Mouse (Mus musculus): ENCODE measurements at regions not wholly inside any gene's neighbourhood (a gene's known extent, or its start where the extent isn't known, plus 50 kb on each side); places are given as distances from the start of the nearest gene placed in this dataset.

GRCm38 (mm10) chr15:87433901-87434300, 110.2 kb upstream of the Fam19a5 start:
- TF ChIP-seq CTCF (IDR thresholded peaks at IDR 0.05; ENCODE audit: borderline replicate concordance, control insufficient read depth, extremely low read depth, insufficient read depth, low read length, poor library complexity) = no peak
- TF ChIP-seq POLR2A (IDR thresholded peaks at IDR 0.05; ENCODE audit: control insufficient read depth, extremely low read depth, insufficient read depth, low read length, poor library complexity) = no peak

All from thymus, adult 2 months (tissue).